Mouse (Mus musculus): ENCODE results near the gene Tbc1d20. TPM values are rescaled to one million over a fixed set of nuclear protein-coding genes. Genes with fewer than 3 reads are reported as not detected.
A peak's percentile ranks its signal among the peaks of the same experiment; 100 is the strongest.
"Not testable (repeated sequence)": the region's sequence is repeated elsewhere in the genome, so short reads cannot be mapped to it uniquely, and the experiment has no call there.

Gene Tbc1d20
- 10 to 100 TPM; 56.1 to 58.2 TPM for total RNA-seq (2021)

- DNase-seq (ENCODE audit: extremely low spot score in 1 of 2, low spot score in 1 of 2) = peak; percentile 81 to 86
Observed at GRCm38 (mm10) chr2:152293727-152294475, at the start of gene Tbc1d20. Gene Tbc1d20, plus strand, starts transcription at chr2:152293828.

GRCm38 (mm10) chr2:152247213-152247612, 46.4 kb upstream of the Tbc1d20 start:
- DNase-seq (ENCODE audit: extremely low spot score in 1 of 2, low spot score in 1 of 2) = no peak

- no peak for DNase-seq (ENCODE audit: extremely low spot score in 1 of 2, low spot score in 1 of 2)
Observed at GRCm38 (mm10) chr2:152250511-152250910, 43.1 kb upstream of the Tbc1d20 start.

DNA sequence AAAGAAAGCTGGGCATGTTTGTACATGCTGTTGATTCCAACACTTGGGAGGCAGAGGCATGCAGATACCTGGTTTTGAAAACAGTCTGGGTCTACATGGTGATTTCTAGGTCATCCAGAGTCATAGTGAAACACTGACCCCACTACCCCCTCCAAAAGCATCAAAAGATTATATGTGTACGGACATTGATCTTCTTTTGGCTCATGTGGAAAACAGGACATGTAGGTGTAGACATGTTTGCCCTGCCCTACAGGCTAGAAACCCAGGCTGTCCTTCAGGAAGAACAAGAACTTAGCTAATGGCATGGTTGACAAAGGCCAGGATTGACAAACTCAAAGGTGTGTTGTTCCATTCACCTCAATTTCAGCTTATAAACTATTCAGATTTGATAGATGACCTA, 33.9 kb upstream of the Tbc1d20 start:
- DNase-seq (ENCODE audit: extremely low spot score in 1 of 2, low spot score in 1 of 2) = no peak

- DNase-seq (ENCODE audit: extremely low spot score in 1 of 2, low spot score in 1 of 2) = no peak
Observed at GRCm38 (mm10) chr2:152273639-152274038, 20.0 kb upstream of the Tbc1d20 start.

DNA sequence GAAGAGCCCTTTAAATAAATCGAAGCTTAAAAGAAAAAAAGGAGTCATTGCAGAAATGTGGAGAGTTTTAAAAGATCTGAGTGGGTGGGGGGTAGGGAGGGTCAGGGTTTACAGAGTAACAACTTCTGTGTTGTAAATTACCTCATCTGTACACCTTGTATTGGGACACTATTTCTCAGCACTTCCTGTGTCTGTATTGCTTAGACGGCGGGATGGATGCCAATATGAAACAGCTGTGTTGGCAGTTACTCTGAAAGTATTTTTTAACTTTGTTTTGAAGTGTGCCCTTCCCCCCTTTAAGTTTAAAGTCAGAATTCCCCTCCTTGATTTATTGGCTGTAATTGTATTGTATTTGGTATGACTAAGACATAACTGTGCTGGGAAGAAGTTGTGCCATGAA, 12.2 kb upstream of the Tbc1d20 start:
- DNase-seq (ENCODE audit: extremely low spot score in 1 of 2, low spot score in 1 of 2) = no peak

- DNase-seq (ENCODE audit: extremely low spot score in 1 of 2, low spot score in 1 of 2) = no peak
Observed at GRCm38 (mm10) chr2:152287560-152287959, 6.1 kb upstream of the Tbc1d20 start.

- DNase-seq (ENCODE audit: extremely low spot score in 1 of 2, low spot score in 1 of 2) = no peak
Observed at GRCm38 (mm10) chr2:152288046-152288445, 5.6 kb upstream of the Tbc1d20 start.

GRCm38 (mm10) chr2:152289623-152290022, 4.0 kb upstream of the Tbc1d20 start:
- not testable (repeated sequence) for DNase-seq (ENCODE audit: extremely low spot score in 1 of 2, low spot score in 1 of 2)

DNA sequence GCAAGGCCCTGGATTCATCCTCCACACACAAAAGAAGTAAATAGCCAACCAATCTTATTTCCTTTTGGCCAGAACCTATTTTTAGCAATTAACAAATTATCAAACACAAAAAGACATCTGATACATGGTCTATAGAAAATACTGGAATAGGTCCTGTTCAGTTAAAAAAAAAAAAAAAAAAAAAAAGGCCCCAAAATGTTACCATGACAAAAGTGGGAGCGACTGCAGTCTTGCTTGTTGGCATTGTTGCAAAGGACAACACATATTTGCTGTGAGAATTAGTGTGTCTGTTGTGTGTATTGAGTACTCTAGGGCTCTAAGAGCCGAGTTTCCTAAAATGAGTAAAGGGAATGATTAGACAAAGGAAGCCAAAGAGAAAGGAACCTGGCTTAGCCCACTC, 1.2 kb upstream of the Tbc1d20 start:
- no peak for DNase-seq (ENCODE audit: extremely low spot score in 1 of 2, low spot score in 1 of 2)

GRCm38 (mm10) chr2:152293179-152293726, 375 bp upstream of the Tbc1d20 start:
- peak in 1 of 2 experiments; percentile 13 for DNase-seq (ENCODE audit: extremely low spot score in 1 of 2, low spot score in 1 of 2)

DNA sequence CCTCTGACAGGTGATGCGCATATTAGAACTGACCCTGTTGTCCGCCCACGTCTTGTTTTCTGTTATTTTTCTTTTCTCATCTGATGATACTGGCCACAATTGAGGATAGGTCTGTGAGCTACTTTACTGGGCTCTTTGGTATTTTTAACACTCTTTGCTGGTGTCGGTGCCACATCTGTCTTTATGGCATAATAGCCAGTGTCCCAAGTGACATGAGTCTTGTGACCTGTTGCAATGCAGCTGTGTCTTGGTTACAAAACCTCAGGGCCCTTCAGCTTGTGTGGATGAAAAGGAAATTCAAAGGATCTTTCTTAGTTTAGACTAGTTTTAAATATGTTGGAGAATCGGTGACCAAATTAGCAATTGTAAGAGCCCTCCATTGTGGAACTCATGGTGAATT, 913 bp downstream of the Tbc1d20 start:
- no peak for DNase-seq (ENCODE audit: extremely low spot score in 1 of 2, low spot score in 1 of 2)

DNA sequence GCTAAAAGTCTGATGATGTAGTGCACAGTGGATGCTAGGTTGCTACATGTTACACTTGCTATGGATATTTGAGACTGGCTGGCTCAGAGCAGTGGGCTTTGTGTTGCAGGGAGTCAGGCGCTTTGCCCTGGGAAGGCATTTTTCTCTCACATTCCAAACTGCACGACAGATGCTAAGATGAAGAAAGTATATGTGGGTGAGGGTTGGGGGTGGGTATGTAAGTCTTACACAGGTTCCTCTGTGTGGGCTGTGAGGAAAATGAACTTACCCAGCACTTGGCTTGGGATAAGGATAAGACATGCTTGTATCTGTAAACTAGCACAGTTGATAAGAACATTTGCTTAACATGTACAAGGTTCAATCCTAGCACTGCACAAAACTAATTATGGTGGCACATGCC, 9.2 kb downstream of the Tbc1d20 start:
- DNase-seq (ENCODE audit: extremely low spot score in 1 of 2, low spot score in 1 of 2) = no peak

GRCm38 (mm10) chr2:152303781-152304180, 10.2 kb downstream of the Tbc1d20 start:
- DNase-seq (ENCODE audit: extremely low spot score in 1 of 2, low spot score in 1 of 2) = no peak

- DNase-seq (ENCODE audit: extremely low spot score in 1 of 2, low spot score in 1 of 2) = no peak
Observed at GRCm38 (mm10) chr2:152305480-152305879, 11.9 kb downstream of the Tbc1d20 start.

DNA sequence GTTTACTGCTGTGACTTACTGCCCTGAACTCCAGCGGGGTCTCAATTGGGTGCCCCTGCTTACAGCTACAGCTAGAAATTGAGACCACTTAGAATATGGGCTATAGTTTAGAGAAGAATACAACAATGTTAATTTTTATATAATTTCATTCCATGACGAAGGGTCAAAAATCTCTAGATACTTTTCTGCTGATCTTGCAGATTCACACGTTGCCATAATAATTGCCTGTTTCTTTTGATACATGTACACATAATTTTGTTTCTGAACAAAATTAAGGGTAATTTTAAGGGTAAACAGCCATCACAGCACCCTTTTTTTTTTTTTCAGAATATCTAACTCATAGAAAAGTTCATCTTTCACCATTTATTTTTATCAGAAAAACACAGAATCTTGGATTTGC, 13.6 kb downstream of the Tbc1d20 start:
- no peak for DNase-seq (ENCODE audit: extremely low spot score in 1 of 2, low spot score in 1 of 2)

DNA sequence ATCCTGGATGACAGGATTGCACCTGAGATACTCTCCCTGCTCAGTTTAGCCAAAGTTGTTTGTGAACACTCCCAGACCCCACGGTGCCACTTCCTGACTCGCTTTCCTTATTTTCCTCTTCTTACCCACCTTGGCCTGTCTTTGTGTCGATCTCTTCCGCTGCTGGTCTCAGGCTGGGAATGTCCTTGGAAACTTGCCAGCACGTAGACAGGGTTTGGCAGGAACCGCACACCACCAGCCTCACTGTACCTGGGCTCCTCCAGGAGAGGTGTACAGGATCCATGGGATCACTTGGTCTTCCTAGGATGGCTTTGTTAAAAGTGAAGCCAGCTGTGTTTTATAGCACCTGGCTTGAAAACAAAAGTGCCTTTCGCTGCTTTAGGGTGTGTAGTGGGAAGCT, 19.4 kb downstream of the Tbc1d20 start:
- no peak for DNase-seq (ENCODE audit: extremely low spot score in 1 of 2, low spot score in 1 of 2)

- no peak for DNase-seq (ENCODE audit: extremely low spot score in 1 of 2, low spot score in 1 of 2)
Observed at GRCm38 (mm10) chr2:152313926-152314325, 20.3 kb downstream of the Tbc1d20 start.

GRCm38 (mm10) chr2:152317054-152317453, 23.4 kb downstream of the Tbc1d20 start:
- no peak for DNase-seq (ENCODE audit: extremely low spot score in 1 of 2, low spot score in 1 of 2)

DNA sequence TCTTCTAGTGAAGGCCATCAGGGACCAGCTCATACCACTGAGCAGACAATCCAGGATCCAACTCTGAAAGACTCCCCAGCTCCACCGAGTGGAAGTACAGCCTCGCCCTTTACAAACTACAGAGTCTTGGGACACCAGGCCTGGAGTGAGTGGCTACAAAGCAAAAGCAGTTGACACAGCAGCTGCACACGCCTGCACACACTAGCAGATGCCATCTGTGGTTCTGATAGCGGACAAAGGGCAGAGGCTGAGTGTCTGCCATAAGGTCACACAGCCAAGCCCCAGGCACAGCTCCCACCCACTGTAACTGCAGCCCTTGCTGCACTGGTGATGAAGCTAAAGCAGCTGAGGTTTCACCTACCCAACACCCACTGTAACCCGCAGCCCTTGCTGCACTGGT, 27.9 kb downstream of the Tbc1d20 start:
- no peak for DNase-seq (ENCODE audit: extremely low spot score in 1 of 2, low spot score in 1 of 2)

DNA sequence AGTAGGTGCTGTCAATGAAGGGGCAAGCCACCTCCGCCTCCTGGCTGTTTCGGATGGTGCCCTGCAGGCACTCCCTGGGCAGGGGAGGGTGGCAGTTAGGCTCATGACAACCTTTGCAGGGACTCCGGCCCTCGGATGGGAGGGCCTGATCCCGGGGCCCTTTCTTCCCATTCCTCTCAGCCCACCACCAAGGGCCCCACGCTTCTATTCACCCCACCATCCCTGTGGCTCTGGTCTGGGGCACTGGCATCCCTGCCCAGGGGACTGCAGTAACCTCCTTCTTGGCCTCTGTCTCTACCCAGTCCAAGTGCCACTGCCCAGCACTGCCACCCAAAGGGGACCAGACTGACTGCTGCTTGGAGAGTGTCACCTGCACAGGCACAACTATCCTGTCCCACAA, 28.6 kb downstream of the Tbc1d20 start:
- DNase-seq (ENCODE audit: extremely low spot score in 1 of 2, low spot score in 1 of 2) = no peak

DNA sequence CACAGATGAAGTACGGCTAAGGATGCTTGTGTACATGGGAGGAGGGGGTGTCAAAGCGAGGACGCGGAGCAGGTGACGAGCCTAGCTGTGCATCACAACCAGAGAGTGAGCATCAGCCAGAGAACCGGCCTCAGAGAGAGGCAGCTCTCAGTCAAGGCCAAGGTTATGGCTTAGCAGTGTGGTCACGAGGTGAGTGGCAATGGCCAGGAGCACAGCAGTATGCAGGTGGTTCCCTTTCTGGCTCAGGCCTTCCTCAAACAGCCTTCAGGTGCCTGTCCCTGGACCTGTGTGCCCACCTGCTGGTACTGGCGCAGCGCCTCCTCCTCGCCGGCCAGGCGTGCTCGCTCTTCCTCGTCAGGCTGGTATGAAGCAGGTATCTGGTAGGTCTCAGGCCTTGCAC, 30.3 kb downstream of the Tbc1d20 start:
- no peak for DNase-seq (ENCODE audit: extremely low spot score in 1 of 2, low spot score in 1 of 2)
